Mouse (Mus musculus) G1E (cell line): ENCODE data around the gene E130309D02Rik. TPM values are rescaled to one million over a fixed set of nuclear protein-coding genes. Genes with fewer than 3 reads are reported as not detected.

Source experiments
- ATAC-seq: 2 replicates; pipeline ENCODE4 v1.8.0; 2016; ENCODE audit warnings: mild to moderate bottlenecking; ENCODE audit not compliant: insufficient number of reproducible peaks, poor library complexity, low FRiP score, severe bottlenecking; ENCODE audit errors: extremely low read depth
- DNase-seq: peaks from one replicate; pipeline ENCODE4 v3.0.0; 2012; ENCODE audit warnings: low spot score
- H3K27me3 ChIP-seq: 2 replicates; pipeline ENCODE4 v1.6.1; 2012; ENCODE audit warnings: mild to moderate bottlenecking, low read length, inconsistent platforms; ENCODE audit not compliant: insufficient read depth
- H3K36me3 ChIP-seq: replicated peaks from 2 replicates; pipeline ENCODE3; 2012; ENCODE audit warnings: mild to moderate bottlenecking, inconsistent platforms
- H3K4me1 ChIP-seq: 2 replicates; pipeline ENCODE4 v1.6.1; 2012; ENCODE audit warnings: low read depth, low read length, inconsistent platforms, mixed read lengths; ENCODE audit not compliant: insufficient read depth
- H3K4me3 ChIP-seq: 2 replicates; pipeline ENCODE4 v1.5.1; 2012; ENCODE audit warnings: low read depth, mild to moderate bottlenecking, inconsistent platforms, low read length, moderate library complexity, mixed read lengths
- H3K9me3 ChIP-seq: replicated peaks from 2 replicates; pipeline ENCODE4 v1.6.1; 2012; ENCODE audit warnings: inconsistent platforms
- CTCF ChIP-seq: IDR thresholded peaks from 2 replicates; pipeline ENCODE4 v1.5.1; 2012; ENCODE audit warnings: low read depth, low read length, inconsistent platforms, mixed read lengths
- GATA1 ChIP-seq: IDR thresholded peaks from 2 replicates; pipeline ENCODE4 v1.6.1; 2012; ENCODE audit warnings: borderline replicate concordance, low read length, inconsistent platforms, mixed read lengths
- GATA2 ChIP-seq: IDR thresholded peaks from 2 replicates; pipeline ENCODE4 v1.6.1; 2012; ENCODE audit warnings: low read depth, low read length, inconsistent platforms, borderline replicate concordance
- POLR2AphosphoS5 ChIP-seq: IDR thresholded peaks from 2 replicates; pipeline ENCODE4 v1.6.1; 2012; ENCODE audit warnings: low read depth, low read length, inconsistent platforms; ENCODE audit not compliant: insufficient replicate concordance
- TAL1 ChIP-seq: conservative IDR thresholded peaks from 2 replicates; pipeline ENCODE4 v1.6.1; 2012; ENCODE audit warnings: low read depth, low read length, inconsistent platforms, mixed read lengths
- polyA plus RNA-seq: library from polyadenylated mRNA; stranded (reverse); fragments of >175 nt; gene quantifications from 2 replicates; pipeline ENCODE4 v1.2.3, GENCODE M21; 2012
- total RNA-seq, 2 experiments: library from RNA; stranded (forward) in 1 of 2; stranded (reverse) in 1 of 2; fragments of 200-1000 nt in 1 of 2; fragments of >200 nt in 1 of 2; fragmentation: Nextera tagmentation in 1 of 2; gene quantifications; 2 replicates each; pipeline ENCODE4 v1.2.3; 2014 to 2017

Gene E130309D02Rik
- total and polyA plus RNA-seq, 3 experiments, result 18.0 to 134 (median 75.0) TPM

- H3K36me3 ChIP-seq, result peaks cover 93% of the 10 kb centered on the region
- H3K4me1 ChIP-seq, result no peaks in the 10 kb centered on the region
- peak overlapping the region; percentile 52; the same call in 1 of the 2 replicates for H3K4me3 ChIP-seq
- H3K9me3 ChIP-seq, result peaks cover 49% of the 10 kb centered on the region
- no peak for DNase-seq
- no peak for ATAC-seq
- H3K27me3 ChIP-seq, result peaks cover 14% of the 10 kb centered on the region; the same call in 1 of the 2 replicates
- TF ChIP-seq CTCF (no peak), POLR2AphosphoS5 (no peak), TAL1 (no peak), GATA2 (no peak), GATA1 (no peak)
Observed at GRCm38 (mm10) chr5:143253186-143253880, 61.8 kb downstream of the E130309D02Rik start.

- H3K4me1 ChIP-seq, result no peaks in the 10 kb centered on the region
- no peak for ATAC-seq
- H3K36me3 ChIP-seq, result peaks cover 93% of the 10 kb centered on the region
- peaks cover 49% of the 10 kb centered on the region for H3K9me3 ChIP-seq
- peak overlapping the region; percentile 52; the same call in 1 of the 2 replicates for H3K4me3 ChIP-seq
- DNase-seq, result no peak
- peaks cover 14% of the 10 kb centered on the region; the same call in 1 of the 2 replicates for H3K27me3 ChIP-seq
- TF ChIP-seq TAL1 (no peak), CTCF (no peak), GATA1 (no peak), GATA2 (no peak), POLR2AphosphoS5 (no peak)
Observed at GRCm38 (mm10) chr5:143252791-143253185, 62.4 kb downstream of the E130309D02Rik start.

- no peak for ATAC-seq
- DNase-seq, result no peak
- Histone ChIP-seq H3K27me3 (peaks cover 14% of the 10 kb centered on the region; the same call in 1 of the 2 replicates), H3K36me3 (peaks cover 93% of the 10 kb centered on the region), H3K4me3 (no peak overlapping the region), H3K4me1 (no peaks in the 10 kb centered on the region), H3K9me3 (peaks cover 49% of the 10 kb centered on the region)
- TF ChIP-seq GATA2 (no peak), POLR2AphosphoS5 (no peak), TAL1 (no peak), GATA1 (no peak), CTCF (no peak)
Observed at GRCm38 (mm10) chr5:143252039-143252438, 63.1 kb downstream of the E130309D02Rik start.

Other genes starting within 250 kb of the E130309D02Rik start
- gene Rnf216, start 202.4 kb downstream of the E130309D02Rik start, total RNA-seq (2014; fragmentation: Nextera tagmentation), result 87.4 and 89.5 TPM in 2 replicates
- 41.9 and 54.9 TPM in 2 replicates for gene Rnf216, start 202.4 kb downstream of the E130309D02Rik start, total RNA-seq (2017)
- 35.3 and 35.5 TPM in 2 replicates for gene Rnf216, start 202.4 kb downstream of the E130309D02Rik start, polyA plus RNA-seq
- 0.23 TPM in 1 of 2 replicates, not detected in the other for gene Olfr718-ps1, start 167.8 kb downstream of the E130309D02Rik start, total RNA-seq (2014; fragmentation: Nextera tagmentation)
- gene Olfr718-ps1, start 167.8 kb downstream of the E130309D02Rik start, total RNA-seq (2017), result 0.12 and 0.16 TPM in 2 replicates
- not detected in 2 replicates for gene Olfr718-ps1, start 167.8 kb downstream of the E130309D02Rik start, polyA plus RNA-seq
- gene Rbak, start 134.6 kb downstream of the E130309D02Rik start, total RNA-seq (2014; fragmentation: Nextera tagmentation), result 21.4 and 26.6 TPM in 2 replicates
- gene Rbak, start 134.6 kb downstream of the E130309D02Rik start, total RNA-seq (2017), result 19.8 and 21.5 TPM in 2 replicates
- gene Rbak, start 134.6 kb downstream of the E130309D02Rik start, polyA plus RNA-seq, result 3.0 TPM in 2 replicates
- gene Spdye4b, start 134.3 kb downstream of the E130309D02Rik start, total RNA-seq (2014; fragmentation: Nextera tagmentation), result 0.53 TPM in 1 of 2 replicates, not detected in the other
- 0.05 and 0.17 TPM in 2 replicates for gene Spdye4b, start 134.3 kb downstream of the E130309D02Rik start, total RNA-seq (2017)
- gene Spdye4b, start 134.3 kb downstream of the E130309D02Rik start, polyA plus RNA-seq, result not detected in 2 replicates
- gene Spdye4a, start 88.5 kb downstream of the E130309D02Rik start, total RNA-seq (2014; fragmentation: Nextera tagmentation), result not detected in 2 replicates
- not detected in 2 replicates for gene Spdye4a, start 88.5 kb downstream of the E130309D02Rik start, total RNA-seq (2017)
- gene Spdye4a, start 88.5 kb downstream of the E130309D02Rik start, polyA plus RNA-seq, result not detected in 2 replicates
- gene Zfp12, start 80.2 kb downstream of the E130309D02Rik start, total RNA-seq (2014; fragmentation: Nextera tagmentation), result 16.7 and 21.4 TPM in 2 replicates
- 22.1 and 22.3 TPM in 2 replicates for gene Zfp12, start 80.2 kb downstream of the E130309D02Rik start, total RNA-seq (2017)
- gene Zfp12, start 80.2 kb downstream of the E130309D02Rik start, polyA plus RNA-seq, result 3.9 and 4.2 TPM in 2 replicates
- 2.4 and 3.6 TPM in 2 replicates for gene Zfp316, start 45.3 kb downstream of the E130309D02Rik start, total RNA-seq (2014; fragmentation: Nextera tagmentation)
- 3.4 and 3.7 TPM in 2 replicates for gene Zfp316, start 45.3 kb downstream of the E130309D02Rik start, total RNA-seq (2017)
- 8.2 and 9.6 TPM in 2 replicates for gene Zfp316, start 45.3 kb downstream of the E130309D02Rik start, polyA plus RNA-seq
- 0.63 TPM in 1 of 2 replicates, not detected in the other for gene Zfp853, start 21.7 kb downstream of the E130309D02Rik start, total RNA-seq (2014; fragmentation: Nextera tagmentation)
- 0.06 and 0.11 TPM in 2 replicates for gene Zfp853, start 21.7 kb downstream of the E130309D02Rik start, total RNA-seq (2017)
- gene Zfp853, start 21.7 kb downstream of the E130309D02Rik start, polyA plus RNA-seq, result 0.03 and 0.10 TPM in 2 replicates
- gene Zdhhc4, start 13.9 kb upstream of the E130309D02Rik start, total RNA-seq (2014; fragmentation: Nextera tagmentation), result 53.5 and 75.9 TPM in 2 replicates
- 45.6 and 45.8 TPM in 2 replicates for gene Zdhhc4, start 13.9 kb upstream of the E130309D02Rik start, total RNA-seq (2017)
- gene Zdhhc4, start 13.9 kb upstream of the E130309D02Rik start, polyA plus RNA-seq, result 47.5 and 68.7 TPM in 2 replicates
- not detected in 2 replicates for gene Grid2ip, start 42.0 kb upstream of the E130309D02Rik start, total RNA-seq (2014; fragmentation: Nextera tagmentation)
- gene Grid2ip, start 42.0 kb upstream of the E130309D02Rik start, total RNA-seq (2017), result 0.05 TPM in 1 of 2 replicates, not detected in the other
- 0.02 TPM in 1 of 2 replicates, not detected in the other for gene Grid2ip, start 42.0 kb upstream of the E130309D02Rik start, polyA plus RNA-seq
- gene Kdelr2, start 88.5 kb upstream of the E130309D02Rik start, total RNA-seq (2014; fragmentation: Nextera tagmentation), result 55.7 and 59.7 TPM in 2 replicates
- 75.3 and 95.5 TPM in 2 replicates for gene Kdelr2, start 88.5 kb upstream of the E130309D02Rik start, total RNA-seq (2017)
- 43.7 and 44.6 TPM in 2 replicates for gene Kdelr2, start 88.5 kb upstream of the E130309D02Rik start, polyA plus RNA-seq
- gene Daglb, start 149.2 kb upstream of the E130309D02Rik start, total RNA-seq (2014; fragmentation: Nextera tagmentation), result 19.4 and 29.9 TPM in 2 replicates
- gene Daglb, start 149.2 kb upstream of the E130309D02Rik start, total RNA-seq (2017), result 14.1 and 14.4 TPM in 2 replicates
- 6.1 and 9.0 TPM in 2 replicates for gene Daglb, start 149.2 kb upstream of the E130309D02Rik start, polyA plus RNA-seq
- 802 and 891 TPM in 2 replicates for gene Rac1, start 212.7 kb upstream of the E130309D02Rik start, total RNA-seq (2014; fragmentation: Nextera tagmentation)
- gene Rac1, start 212.7 kb upstream of the E130309D02Rik start, total RNA-seq (2017), result 150 and 168 TPM in 2 replicates
- 93.2 and 99.6 TPM in 2 replicates for gene Rac1, start 212.7 kb upstream of the E130309D02Rik start, polyA plus RNA-seq